Mouse (Mus musculus): Measurements from ENCODE around the gene 2810006K23Rik. TPM values are rescaled to one million over a fixed set of nuclear protein-coding genes. Genes with fewer than 3 reads are reported as not detected.

The 2810006K23Rik gene
- total RNA-seq (2021) (10 to 100 TPM; 11.4 to 12.0 TPM), polyA plus RNA-seq (2012; rRNA removed) (6.9 and 11.7 TPM in 2 replicates)
- long read RNA-seq, transcript 2810006K23Rik-201 (3 exons, 1,677 nt): major isoform, 6 of 7 reads
- long read RNA-seq, partial matches to known transcripts: 0 of 7 reads
- long read RNA-seq, other reads (novel, unspliced or antisense): 1 of 7 reads

- peak; percentile 99 to 100 for DNase-seq
- 0 out of 2 replicates have a peak, but pooled peaks have one; percentile 52 for TF ChIP-seq EP300 (IDR thresholded peaks at IDR 0.05; ENCODE audit: insufficient read depth, low read depth, low read length)
- TF ChIP-seq CTCF (IDR thresholded peaks at IDR 0.05): no peak
- peak; percentile 99 for TF ChIP-seq POLR2A (IDR thresholded peaks at IDR 0.05; ENCODE audit: insufficient read depth, low read depth, low read length)
- Histone ChIP-seq H3K27me3 (ENCODE audit: control insufficient read depth, insufficient read depth, low read length) (no peaks in the 10 kb centered on the region), H3K4me1 (ENCODE audit: control insufficient read depth, insufficient read depth, low read length) (peaks cover 1% of the 10 kb centered on the region), H3K9ac (ENCODE audit: low read depth, low read length) (peak within 1 kb of the TSS; percentile 82), H3K79me2 (replicated peaks; ENCODE audit: control insufficient read depth, insufficient read depth, low read length) (no peaks in the 10 kb centered on the region), H3K36me3 (ENCODE audit: control insufficient read depth, insufficient read depth, low read length) (no peaks in the 10 kb centered on the region), H3K4me3 (peak within 1 kb of the TSS; percentile 82), H3K27ac (peak within 1 kb of the TSS; percentile 94)
- intact Hi-C loops (cut with DNase I): loop anchor here (1.0 to 2.0 kb wide), 2 partner anchors 25 to 578 kb away; partner anchors contain the start of genes Kntc1 and Rsrc2
- WGBS: under 1% methylated on average over 72 of the region's 72 CpGs
Measured at GRCm38 (mm10) chr5:124327510-124328364, at the start of gene 2810006K23Rik, which contains the start of gene Mphosph9. 2810006K23Rik (plus strand) TSS chr5:124328089. Mphosph9 (minus strand) TSS chr5:124327972.

GRCm38 (mm10) chr5:124282854-124283253 lies 45.0 kb upstream of the 2810006K23Rik start:
- no peaks in the 10 kb centered on the region for H3K79me2 ChIP-seq (replicated peaks; ENCODE audit: control insufficient read depth, insufficient read depth, low read length)
- H3K36me3 ChIP-seq (ENCODE audit: control insufficient read depth, insufficient read depth, low read length): no peaks in the 10 kb centered on the region
- DNase-seq: no peak
- intact Hi-C loops (cut with DNase I): no loop called here
- H3K27ac ChIP-seq: no peak overlapping the region
- TF ChIP-seq CTCF (IDR thresholded peaks at IDR 0.05): no peak
- TF ChIP-seq EP300 (IDR thresholded peaks at IDR 0.05; ENCODE audit: insufficient read depth, low read depth, low read length): no peak
- TF ChIP-seq POLR2A (IDR thresholded peaks at IDR 0.05; ENCODE audit: insufficient read depth, low read depth, low read length): no peak
- H3K4me1 ChIP-seq (ENCODE audit: control insufficient read depth, insufficient read depth, low read length): no peaks in the 10 kb centered on the region
- no peaks in the 10 kb centered on the region for H3K27me3 ChIP-seq (ENCODE audit: control insufficient read depth, insufficient read depth, low read length)
- no peak overlapping the region for H3K4me3 ChIP-seq
- H3K9ac ChIP-seq (ENCODE audit: low read depth, low read length): no peak overlapping the region
- WGBS: 72% methylated on average over 2 of the region's 2 CpGs

GRCm38 (mm10) chr5:124284330-124284729 lies 43.6 kb upstream of the 2810006K23Rik start:
- Histone ChIP-seq H3K27me3 (ENCODE audit: control insufficient read depth, insufficient read depth, low read length) (no peaks in the 10 kb centered on the region), H3K79me2 (replicated peaks; ENCODE audit: control insufficient read depth, insufficient read depth, low read length) (no peaks in the 10 kb centered on the region), H3K36me3 (ENCODE audit: control insufficient read depth, insufficient read depth, low read length) (no peaks in the 10 kb centered on the region), H3K27ac (no peak overlapping the region), H3K4me3 (no peak overlapping the region), H3K9ac (ENCODE audit: low read depth, low read length) (no peak overlapping the region), H3K4me1 (ENCODE audit: control insufficient read depth, insufficient read depth, low read length) (no peaks in the 10 kb centered on the region)
- TF ChIP-seq CTCF (IDR thresholded peaks at IDR 0.05) (peak; percentile 54), POLR2A (IDR thresholded peaks at IDR 0.05; ENCODE audit: insufficient read depth, low read depth, low read length) (no peak)
- intact Hi-C loops (cut with DNase I): loop anchor here (1.0 kb wide), 1 partner anchor 122 kb away; no protein-coding TSS in a partner anchor
- DNase-seq: peak in 1 of 2 experiments; percentile 10
- 68% methylated on average over 3 of the region's 3 CpGs for WGBS

- H3K27me3 ChIP-seq (ENCODE audit: control insufficient read depth, insufficient read depth, low read length): no peaks in the 10 kb centered on the region
- H3K4me3 ChIP-seq: no peak overlapping the region
- no peaks in the 10 kb centered on the region for H3K79me2 ChIP-seq (replicated peaks; ENCODE audit: control insufficient read depth, insufficient read depth, low read length)
- H3K27ac ChIP-seq: no peak overlapping the region
- H3K36me3 ChIP-seq (ENCODE audit: control insufficient read depth, insufficient read depth, low read length): no peaks in the 10 kb centered on the region
- TF ChIP-seq EP300 (IDR thresholded peaks at IDR 0.05; ENCODE audit: insufficient read depth, low read depth, low read length): no peak
- TF ChIP-seq POLR2A (IDR thresholded peaks at IDR 0.05; ENCODE audit: insufficient read depth, low read depth, low read length): no peak
- peak; percentile 32 for TF ChIP-seq CTCF (IDR thresholded peaks at IDR 0.05)
- WGBS: 96% methylated on average over 6 of the region's 6 CpGs
- H3K9ac ChIP-seq (ENCODE audit: low read depth, low read length): no peak overlapping the region
- H3K4me1 ChIP-seq (ENCODE audit: control insufficient read depth, insufficient read depth, low read length): no peaks in the 10 kb centered on the region
- no peak for DNase-seq
- intact Hi-C loops (cut with DNase I): no loop called here
Measured at GRCm38 (mm10) chr5:124287616-124288247, 40.2 kb upstream of the 2810006K23Rik start.

GRCm38 (mm10) chr5:124290216-124290615 lies 37.7 kb upstream of the 2810006K23Rik start:
- Histone ChIP-seq H3K4me3 (no peak overlapping the region), H3K27ac (no peak overlapping the region), H3K79me2 (replicated peaks; ENCODE audit: control insufficient read depth, insufficient read depth, low read length) (no peaks in the 10 kb centered on the region), H3K9ac (ENCODE audit: low read depth, low read length) (no peak overlapping the region), H3K27me3 (ENCODE audit: control insufficient read depth, insufficient read depth, low read length) (no peaks in the 10 kb centered on the region), H3K4me1 (ENCODE audit: control insufficient read depth, insufficient read depth, low read length) (no peaks in the 10 kb centered on the region), H3K36me3 (ENCODE audit: control insufficient read depth, insufficient read depth, low read length) (no peaks in the 10 kb centered on the region)
- DNase-seq: no peak
- WGBS: 79% methylated on average over 4 of the region's 4 CpGs
- TF ChIP-seq EP300 (IDR thresholded peaks at IDR 0.05; ENCODE audit: insufficient read depth, low read depth, low read length) (no peak), CTCF (IDR thresholded peaks at IDR 0.05) (no peak), POLR2A (IDR thresholded peaks at IDR 0.05; ENCODE audit: insufficient read depth, low read depth, low read length) (no peak)
- intact Hi-C loops (cut with DNase I): no loop called here

Measured in heart, adult 2 months (tissue).